22 mouse cellular contexts compared by ENCODE assay signal in the genomic region with DNA sequence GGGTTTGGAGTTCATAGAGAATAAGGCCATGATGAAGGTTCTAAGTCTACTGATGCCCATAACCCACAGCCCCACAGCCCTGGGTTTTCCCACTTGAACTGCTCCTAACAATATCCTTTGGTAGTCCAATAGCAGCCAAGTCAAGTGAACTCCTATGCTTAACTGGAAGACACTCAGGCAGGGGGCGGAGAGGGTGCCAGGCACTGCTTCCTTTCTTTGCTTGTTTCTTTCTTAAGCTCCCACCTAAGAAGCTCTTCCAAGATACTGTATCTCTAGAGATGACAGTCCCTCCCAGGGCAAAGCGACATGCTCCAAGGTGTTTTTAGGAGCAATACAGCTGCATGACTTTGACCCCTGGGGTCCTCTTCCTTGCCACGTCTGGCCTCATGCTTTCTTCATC. TPM values are rescaled to one million over a fixed set of nuclear protein-coding genes. Genes with fewer than 3 reads are reported as not detected.
DNase-seq lines count a peak whose midpoint lies in the region; ATAC-seq and TF ChIP-seq lines count a peak whose summit lies in the region.
"Had no signal": no experiment of that assay in that cellular context is flagged by ENCODE, and none has a peak within 500 bp of the region (broad histone marks: within the 10 kb centered on the region; RNA-seq: fewer than 3 reads in every experiment).

No protein-coding gene starts in this region.

- no peaks in the 10 kb centered on the region for H3K9me3 ChIP-seq in midbrain, embryonic 10.5 days (replicated peaks)
- H3K9me3 ChIP-seq: embryonic facial prominence, embryonic 10.5 days; embryonic facial prominence, embryonic 12.5 days; forebrain, embryonic 13.5 days; forebrain, embryonic 15.5 days; G1E had no signal

- peak; percentile 25 for DNase-seq in CD4-positive, CD25-positive, alpha-beta regulatory T cell, adult 2 months (ENCODE audit: low read depth, low spot score)
- peak; percentile 52 for DNase-seq in A20 (ENCODE audit: low read depth, low spot score)
- DNase-seq in right cerebral cortex, postnatal 14 days: no peak
- DNase-seq in midbrain, embryonic 10.5 days (ENCODE audit: low spot score): no peak
- DNase-seq: adrenal gland, adult 2 months; adrenal gland, postnatal 10 days; adrenal gland, postnatal 25 days; cerebellum, adult 11-12 months; cerebellum, adult 2 months; cerebellum, adult 9-10 months; cerebellum, postnatal 10 days; cerebellum, postnatal 25 days; forebrain, postnatal 0 days had no signal

- no peaks in the 10 kb centered on the region for H3K36me3 ChIP-seq in midbrain, embryonic 10.5 days
- H3K36me3 ChIP-seq: embryonic facial prominence, embryonic 10.5 days; embryonic facial prominence, embryonic 12.5 days; forebrain, embryonic 15.5 days; G1E had no signal

- no peak for ATAC-seq in CD4-positive, CD25-positive, alpha-beta regulatory T cell, adult 4 months
- ATAC-seq: forebrain, embryonic 13.5 days; forebrain, embryonic 15.5 days; forebrain, postnatal 0 days; Patski had no signal

- H3K4me1 ChIP-seq in bone marrow, adult 2 months (ENCODE audit: control insufficient read depth, insufficient read depth, low read length): peaks cover 1% of the 10 kb centered on the region
- H3K4me1 ChIP-seq in midbrain, embryonic 10.5 days: no peaks in the 10 kb centered on the region
- H3K4me1 ChIP-seq: embryonic facial prominence, embryonic 10.5 days; embryonic facial prominence, embryonic 12.5 days; forebrain, embryonic 13.5 days; forebrain, embryonic 15.5 days had no signal

- whole genome bisulfite sequencing in bone marrow, adult 2 months: 75% methylated on average over 3 of the region's 3 CpGs
- 82% methylated on average over 3 of the region's 3 CpGs for WGBS in midbrain, embryonic 10.5 days

- H3K27me3 ChIP-seq in midbrain, embryonic 10.5 days (ENCODE audit: low read depth, poor library complexity, severe bottlenecking): no peaks in the 10 kb centered on the region
- H3K27me3 ChIP-seq: embryonic facial prominence, embryonic 12.5 days; forebrain, embryonic 13.5 days; forebrain, embryonic 15.5 days had no signal

- peak overlapping the region; percentile 74 for H3K4me3 ChIP-seq in bone marrow, adult 2 months (replicated peaks; ENCODE audit: control insufficient read depth, low read depth, low read length)
- H3K4me3 ChIP-seq in midbrain, embryonic 10.5 days: no peak overlapping the region
- H3K4me3 ChIP-seq: embryonic facial prominence, embryonic 10.5 days; embryonic facial prominence, embryonic 12.5 days; forebrain, embryonic 13.5 days; forebrain, embryonic 15.5 days had no signal

- H3K27ac ChIP-seq in bone marrow, adult 2 months (ENCODE audit: control insufficient read depth, insufficient read depth, low read depth, low read length, poor library complexity): no peak overlapping the region; the same call in none of the 2 replicates
- H3K27ac ChIP-seq in midbrain, embryonic 10.5 days (replicated peaks): no peak overlapping the region
- H3K27ac ChIP-seq: embryonic facial prominence, embryonic 10.5 days; embryonic facial prominence, embryonic 12.5 days; forebrain, embryonic 13.5 days; forebrain, embryonic 15.5 days had no signal

- no peak for TF ChIP-seq CTCF in bone marrow, adult 2 months (IDR thresholded peaks at IDR 0.05; ENCODE audit: control insufficient read depth, insufficient read depth, low read length)

- TF ChIP-seq POLR2A in bone marrow, adult 2 months (IDR thresholded peaks at IDR 0.05; ENCODE audit: borderline replicate concordance, control insufficient read depth, low read depth, low read length): no peak

RNA-seq across cellular contexts. Expression of a gene that starts 36.7 kb away (rescaled TPM):
- 100 to 1,000 TPM in 1 of 2 experiments, 10 to 100 TPM in 1; 93.9 to 121 TPM for polyA plus RNA-seq in CD4-positive, CD25-positive, alpha-beta regulatory T cell, adult 4 months (2017; shearing (Covaris generic))
- 0.61 and 13.4 TPM in 2 replicates for polyA plus RNA-seq in bone marrow, adult 2 months (2011; ENCODE audit: insufficient read depth, insufficient read length, low replicate concordance, missing spikeins)
- not detected in 2 replicates for polyA plus RNA-seq in midbrain, embryonic 10.5 days (2016; fragmentation: Nextera tagmentation; extraction: Ambion mirVana)
- polyA plus RNA-seq: C2C12; embryonic facial prominence, embryonic 10.5 days; forebrain, embryonic 13.5 days; forebrain, embryonic 15.5 days; forebrain, postnatal 0 days; G1E; Patski had no signal

RNA-seq across cellular contexts. Expression of a gene that starts 42.4 kb away (rescaled TPM):
- 10 to 100 TPM; 13.3 to 17.6 TPM for polyA plus RNA-seq in CD4-positive, CD25-positive, alpha-beta regulatory T cell, adult 4 months (2017; shearing (Covaris generic))
- polyA plus RNA-seq in bone marrow, adult 2 months (2011; ENCODE audit: insufficient read depth, insufficient read length, low replicate concordance, missing spikeins): 9.0 and 15.6 TPM in 2 replicates
- 3.9 and 4.7 TPM in 2 replicates for polyA plus RNA-seq in midbrain, embryonic 10.5 days (2016; fragmentation: Nextera tagmentation; extraction: Ambion mirVana)

Comparison
In these comparisons a context has a peak if more than half of its experiments do, and no peak if none do; other contexts are left out.
1. DNase-seq: peak in CD4-positive, CD25-positive, alpha-beta regulatory T cell, adult 2 months (single experiment) and A20 (single experiment); none in right cerebral cortex, postnatal 14 days (single experiment) and midbrain, embryonic 10.5 days (single experiment).